Mouse (Mus musculus) gonadal fat pad, adult 2 months (tissue): ENCODE measurements around the gene Ociad1. TPM values are rescaled to one million over a fixed set of nuclear protein-coding genes. Genes with fewer than 3 reads are reported as not detected.

Source experiments
- DNase-seq: peaks from one replicate; pipeline ENCODE4 v3.0.0-alpha.2; 2012; ENCODE audit warnings: low read depth
- polyA plus RNA-seq: library from polyadenylated mRNA; depleted of rRNA; stranded (reverse); fragments of >200 nt; gene quantifications from 2 replicates; pipeline ENCODE4 v1.2.3, GENCODE M21; 2012; rRNA removed

Gene Ociad1
- polyA plus RNA-seq, 1 experiment = 77.9 TPM

GRCm38 (mm10) chr5:73339779-73340722 is 47.5 kb downstream of the Ociad1 start:
- DNase-seq = no peak

DNA sequence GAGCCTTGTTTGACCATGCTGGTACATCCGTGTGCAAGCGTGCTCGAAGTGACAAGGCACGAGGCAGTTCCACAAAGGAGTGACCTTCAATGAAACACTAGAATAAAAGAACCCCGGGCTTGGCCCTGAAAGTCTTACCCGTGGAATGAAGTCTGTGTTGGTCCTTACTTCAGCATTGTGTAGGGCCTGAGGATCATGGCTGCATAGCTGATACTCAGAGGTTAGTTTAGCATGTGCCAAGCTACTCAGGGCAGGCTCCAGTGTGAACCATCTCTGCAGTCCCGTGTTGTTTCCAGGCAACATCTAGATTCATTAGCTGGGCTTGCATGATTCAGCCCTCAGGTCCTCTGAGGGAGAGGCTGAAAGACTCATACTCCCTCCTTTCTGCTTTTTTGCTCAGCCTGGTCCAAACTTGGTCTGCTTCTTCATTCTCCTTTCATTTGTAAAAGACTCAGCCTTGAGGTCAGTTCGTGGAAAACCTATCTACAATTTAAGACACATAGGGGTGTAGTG is 48.2 kb downstream of the Ociad1 start, which contains the start of gene Ociad2:
Gene Ociad2, minus strand, starts transcription at position 306 of the 513 bp plus-strand sequence.
- no peak for DNase-seq

DNA sequence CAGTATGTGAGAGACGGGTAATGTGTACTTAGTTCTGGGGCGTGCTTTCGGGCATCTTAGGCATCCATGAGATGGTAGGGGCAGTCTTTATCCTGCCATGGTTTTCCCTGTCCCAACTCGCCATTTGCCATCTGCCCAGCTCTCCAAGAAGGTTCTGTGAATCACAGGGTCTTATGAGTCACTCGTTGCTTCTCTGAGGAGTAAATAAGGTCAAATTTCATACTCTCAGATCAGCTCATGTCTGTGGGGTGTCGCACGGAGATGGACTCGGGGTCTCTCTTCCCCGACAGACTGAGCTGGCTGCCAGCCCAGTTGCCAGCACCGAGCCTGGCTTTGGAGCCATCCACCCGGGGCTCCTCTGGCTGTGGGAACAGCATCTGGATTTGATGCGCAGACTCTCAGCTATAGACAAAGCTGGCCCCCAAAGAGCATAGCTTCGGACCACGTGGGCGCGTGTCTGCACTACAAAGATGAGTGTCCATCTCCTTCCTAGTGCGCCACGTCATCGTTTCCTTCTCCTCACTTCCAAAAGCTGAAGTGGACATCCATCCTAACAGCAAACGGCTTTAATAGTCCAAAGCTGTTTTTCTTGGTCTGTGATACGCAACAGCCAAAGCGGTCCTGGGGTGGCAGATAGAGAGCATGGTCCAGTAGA is 50.2 kb downstream of the Ociad1 start:
- DNase-seq = no peak

GRCm38 (mm10) chr5:73344310-73344709 is 51.7 kb downstream of the Ociad1 start:
- DNase-seq = no peak

GRCm38 (mm10) chr5:73345254-73345653 is 52.7 kb downstream of the Ociad1 start:
- no peak for DNase-seq

DNA sequence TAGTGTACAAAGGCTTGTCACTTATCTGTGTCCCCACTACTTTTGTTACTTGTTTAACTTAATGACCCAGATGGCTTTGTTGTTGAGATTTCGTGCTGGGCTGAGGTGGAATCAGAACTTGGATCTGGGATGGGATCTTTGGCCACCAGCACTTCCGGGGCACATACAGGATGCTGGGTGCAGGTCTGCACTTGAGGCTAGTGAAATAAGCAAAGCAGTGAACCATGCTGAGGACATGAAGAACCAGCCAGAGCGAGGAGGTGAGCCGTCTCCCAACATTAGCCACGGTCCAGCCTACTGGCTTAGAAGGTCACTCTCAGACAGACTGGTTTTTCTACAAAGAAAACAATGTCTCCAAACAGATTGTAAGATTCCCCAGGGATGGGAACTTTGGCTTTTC is 56.9 kb downstream of the Ociad1 start:
- DNase-seq = no peak

DNA sequence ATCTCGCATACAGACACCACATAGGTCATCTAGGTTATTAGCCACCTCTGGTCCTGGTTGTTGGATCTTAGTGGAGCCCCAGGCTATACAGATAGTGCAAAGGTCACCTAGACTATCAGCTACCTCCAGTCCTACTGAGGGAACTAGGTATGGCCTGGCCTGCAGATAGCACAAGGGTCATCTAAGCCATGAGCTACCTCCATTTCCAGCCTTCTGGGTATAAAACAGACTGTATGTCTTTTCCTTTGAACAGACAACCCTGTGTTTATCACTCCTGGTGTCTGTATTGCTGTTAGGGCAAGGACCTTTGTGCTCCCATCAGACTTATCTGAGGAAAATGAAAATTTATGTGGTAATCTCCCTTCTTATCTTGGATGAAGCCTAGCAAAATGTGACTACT is 59.2 kb downstream of the Ociad1 start:
- DNase-seq = no peak

- no peak for DNase-seq
Measured at GRCm38 (mm10) chr5:73353519-73353918, 60.9 kb downstream of the Ociad1 start.

GRCm38 (mm10) chr5:73353978-73354377 is 61.4 kb downstream of the Ociad1 start:
- DNase-seq = no peak

DNA sequence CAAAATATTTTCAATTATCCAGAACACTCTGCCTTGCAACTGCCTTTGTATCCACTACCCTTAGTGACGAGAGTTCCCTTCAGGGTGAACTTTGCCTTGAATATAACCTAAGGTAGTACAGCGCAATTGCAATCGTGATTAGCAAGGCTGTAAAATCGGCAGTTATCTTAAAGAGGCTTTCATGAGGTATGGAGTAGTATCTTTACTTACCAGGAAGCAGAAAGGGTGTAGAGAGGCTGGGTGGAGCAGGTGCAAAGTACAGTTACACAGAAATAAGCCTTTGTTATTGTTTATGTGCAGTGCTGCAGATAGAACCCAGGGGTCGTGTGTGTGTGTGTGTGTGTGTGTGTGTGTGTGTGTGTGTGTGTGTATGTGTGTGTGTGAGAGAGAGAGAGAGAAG is 62.8 kb downstream of the Ociad1 start:
- DNase-seq = no peak

DNA sequence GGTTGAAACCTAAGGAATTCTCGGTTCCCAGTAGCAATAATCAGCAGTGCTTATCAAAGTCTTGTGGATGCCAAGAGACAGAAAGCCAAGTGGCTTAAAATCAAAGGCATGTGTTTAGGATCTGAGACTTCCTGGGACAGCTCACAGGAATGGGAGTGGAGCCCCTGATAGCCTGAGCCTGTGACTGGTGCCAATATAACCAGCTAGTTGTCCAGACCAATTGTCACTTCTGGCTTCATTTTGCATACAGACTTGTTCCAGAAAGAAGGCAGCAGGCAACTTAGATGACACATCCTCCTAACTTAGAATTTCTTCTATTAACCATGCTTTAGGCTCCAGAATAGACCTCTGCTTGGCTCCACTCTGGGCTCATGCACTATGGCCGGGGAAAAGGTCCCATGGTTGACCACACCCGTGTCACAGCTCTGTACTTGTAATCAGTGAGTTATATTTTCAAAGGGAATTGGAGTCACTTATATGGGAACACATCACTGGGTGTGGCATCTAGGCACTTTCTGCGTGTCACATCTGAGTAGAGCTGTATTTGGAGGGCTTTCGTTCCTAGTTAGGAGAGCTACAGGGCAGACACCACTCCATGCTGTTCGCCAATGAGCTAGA is 66.7 kb downstream of the Ociad1 start:
- DNase-seq = no peak

DNA sequence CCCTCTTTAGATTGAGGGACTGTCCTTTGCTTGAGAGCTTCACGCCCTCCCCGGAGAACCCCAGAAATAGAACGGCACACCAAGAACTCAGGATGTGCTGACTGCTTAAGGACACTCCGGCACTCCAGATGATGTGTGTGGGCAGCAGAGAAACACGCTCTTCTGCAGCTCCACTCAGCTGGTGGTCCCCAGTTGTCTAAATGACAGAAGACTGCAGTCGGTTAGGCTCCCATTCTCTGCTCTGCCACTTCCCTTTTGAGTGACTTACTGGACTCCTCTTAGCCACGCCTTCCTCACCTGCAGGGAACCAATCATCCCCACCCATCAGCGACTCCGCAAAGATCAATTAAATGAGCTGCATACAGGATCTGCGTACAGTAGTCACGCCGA is 67.2 kb downstream of the Ociad1 start:
- no peak for DNase-seq

DNA sequence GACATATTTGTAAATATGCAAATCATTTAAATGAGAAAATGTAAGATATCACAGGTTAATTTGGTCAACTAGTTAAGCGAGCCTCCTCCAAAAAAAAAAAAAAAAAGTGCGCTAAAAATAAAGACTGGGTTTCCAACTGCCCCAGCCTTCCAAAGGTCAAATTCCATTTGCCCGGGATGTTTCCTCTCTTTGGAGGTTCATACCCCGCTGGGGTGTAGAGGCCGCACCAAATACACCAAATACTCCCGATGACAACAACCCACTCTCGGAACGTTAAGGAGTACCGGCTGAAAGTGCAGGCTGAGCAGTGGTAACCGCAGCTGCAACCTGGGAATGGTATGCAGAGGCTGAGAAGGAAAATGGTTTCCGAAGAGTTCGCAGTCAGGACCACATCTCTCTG is 67.7 kb downstream of the Ociad1 start:
- DNase-seq = no peak

- no peak for DNase-seq
Measured at GRCm38 (mm10) chr5:73362338-73362737, 69.8 kb downstream of the Ociad1 start.

GRCm38 (mm10) chr5:73362791-73363190 is 70.2 kb downstream of the Ociad1 start:
- DNase-seq = no peak

Other genes starting within 250 kb of the Ociad1 start
- 48.7 and 76.5 TPM in 2 replicates for gene Fryl, start 36.2 kb upstream of the Ociad1 start, polyA plus RNA-seq
- 10.5 and 17.1 TPM in 2 replicates for gene Ociad2, start 48.2 kb downstream of the Ociad1 start, polyA plus RNA-seq
- 45.1 and 73.9 TPM in 2 replicates for gene Cwh43, start 113.3 kb downstream of the Ociad1 start, polyA plus RNA-seq
- gene Dcun1d4, start 188.2 kb downstream of the Ociad1 start, polyA plus RNA-seq = 9.4 and 11.0 TPM in 2 replicates